Mouse (Mus musculus) granulocyte monocyte progenitor cell, adult 5-6 weeks (primary cell): Measurements from ENCODE around the gene Olfr130. TPM values are rescaled to one million over a fixed set of nuclear protein-coding genes. Genes with fewer than 3 reads are reported as not detected.

Experiments
- ATAC-seq: replicated peaks from 2 replicates; pipeline ENCODE4 v1.8.0; 2016; ENCODE audit warnings: mild to moderate bottlenecking, moderate TSS enrichment, inconsistent platforms; ENCODE audit not compliant: poor library complexity, severe bottlenecking
- total RNA-seq, 2 experiments: library from RNA; stranded (forward) in 1 of 2; stranded (reverse) in 1 of 2; fragments of 200-712, 200-1000 nt in 1 of 2; fragments of >200 nt in 1 of 2; fragmentation: Nextera tagmentation in 1 of 2; gene quantifications; 2 replicates each; pipeline ENCODE4 v1.2.3; 2014 to 2017

Olfr130 gene
- not detected in 2 replicates for total RNA-seq (2014; fragmentation: Nextera tagmentation)
- total RNA-seq (2017): not detected in 2 replicates

- no peak for ATAC-seq
Measured at GRCm38 (mm10) chr17:38063621-38064020, at the start of gene Olfr130. Gene Olfr130 (plus strand): TSS chr17:38063921.

GRCm38 (mm10) chr17:38016341-38016740, 47.4 kb upstream of the Olfr130 start:
- no peak for ATAC-seq

DNA sequence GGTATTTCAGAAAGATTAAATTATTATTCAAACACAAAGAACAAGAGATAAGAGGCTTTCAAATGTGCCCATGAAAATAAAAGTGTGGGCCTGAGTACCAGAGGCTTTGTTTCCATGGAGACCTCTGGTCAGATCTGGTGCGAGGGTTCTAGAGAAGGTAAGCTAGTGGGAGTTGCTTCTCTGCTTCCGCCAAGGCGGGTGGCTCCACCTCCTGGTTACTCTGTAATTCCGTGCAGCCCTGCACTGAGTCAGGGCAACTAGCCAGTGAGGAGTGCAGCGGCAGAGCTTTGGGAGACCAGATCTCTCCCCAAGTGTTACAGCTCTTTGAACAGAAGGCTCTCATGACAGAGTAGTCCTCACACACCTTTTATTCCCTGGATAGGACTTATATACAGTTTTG, 37.4 kb upstream of the Olfr130 start:
- no peak for ATAC-seq

- ATAC-seq: no peak
Measured at GRCm38 (mm10) chr17:38059979-38060378, 3.7 kb upstream of the Olfr130 start, which contains the start of gene Olfr129. Gene Olfr129 (minus strand): TSS chr17:38060079.

GRCm38 (mm10) chr17:38082364-38082763, 18.6 kb downstream of the Olfr130 start:
- ATAC-seq: no peak

DNA sequence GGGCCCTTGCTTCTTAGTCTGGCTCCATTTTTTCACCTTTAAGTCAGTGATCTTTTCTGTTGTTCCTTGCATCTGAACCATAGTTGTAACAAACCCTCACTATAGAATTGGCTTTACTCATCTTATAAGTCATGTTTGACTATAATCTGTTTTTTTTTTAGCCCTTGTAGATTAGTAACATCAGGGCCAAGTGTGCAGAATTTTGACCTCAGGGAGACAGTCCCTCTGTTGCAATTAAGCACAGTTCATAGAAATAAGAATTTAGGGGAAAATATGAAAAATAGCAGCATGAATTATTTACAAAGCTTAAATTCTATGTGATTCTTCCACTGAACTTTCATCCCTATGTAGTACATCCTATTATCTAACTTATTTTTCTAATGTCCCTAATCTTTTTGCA, 24.9 kb downstream of the Olfr130 start, which contains the start of gene Olfr131:
TSS of gene Olfr131 (minus strand) at position 101 of the 400 bp plus-strand sequence.
- no peak for ATAC-seq

Other genes with a start within 250 kb of the Olfr130 start
- not detected in 2 replicates for gene Olfr125, start 231.0 kb upstream of the Olfr130 start, total RNA-seq (2014; fragmentation: Nextera tagmentation)
- gene Olfr125, start 231.0 kb upstream of the Olfr130 start, total RNA-seq (2017): not detected in 2 replicates
- gene Olfr126, start 216.4 kb upstream of the Olfr130 start, total RNA-seq (2014; fragmentation: Nextera tagmentation): not detected in 2 replicates
- gene Olfr126, start 216.4 kb upstream of the Olfr130 start, total RNA-seq (2017): not detected in 2 replicates
- gene Olfr127, start 163.5 kb upstream of the Olfr130 start, total RNA-seq (2014; fragmentation: Nextera tagmentation): not detected in 2 replicates
- gene Olfr127, start 163.5 kb upstream of the Olfr130 start, total RNA-seq (2017): not detected in 2 replicates
- not detected in 2 replicates for gene Olfr128, start 143.4 kb upstream of the Olfr130 start, total RNA-seq (2014; fragmentation: Nextera tagmentation)
- gene Olfr128, start 143.4 kb upstream of the Olfr130 start, total RNA-seq (2017): not detected in 2 replicates
- gene Olfr761, start 110.8 kb upstream of the Olfr130 start, total RNA-seq (2014; fragmentation: Nextera tagmentation): not detected in 2 replicates
- gene Olfr761, start 110.8 kb upstream of the Olfr130 start, total RNA-seq (2017): not detected in 2 replicates
- not detected in 2 replicates for gene Olfr129, start 3.8 kb upstream of the Olfr130 start, total RNA-seq (2014; fragmentation: Nextera tagmentation)
- not detected in 2 replicates for gene Olfr129, start 3.8 kb upstream of the Olfr130 start, total RNA-seq (2017)
- gene Olfr131, start 24.8 kb downstream of the Olfr130 start, total RNA-seq (2014; fragmentation: Nextera tagmentation): not detected in 2 replicates
- gene Olfr131, start 24.8 kb downstream of the Olfr130 start, total RNA-seq (2017): not detected in 2 replicates
- not detected in 2 replicates for gene Olfr132, start 70.6 kb downstream of the Olfr130 start, total RNA-seq (2014; fragmentation: Nextera tagmentation)
- not detected in 2 replicates for gene Olfr132, start 70.6 kb downstream of the Olfr130 start, total RNA-seq (2017)
- gene Olfr133, start 81.4 kb downstream of the Olfr130 start, total RNA-seq (2014; fragmentation: Nextera tagmentation): not detected in 2 replicates
- not detected in 2 replicates for gene Olfr133, start 81.4 kb downstream of the Olfr130 start, total RNA-seq (2017)
- gene Olfr134, start 107.5 kb downstream of the Olfr130 start, total RNA-seq (2014; fragmentation: Nextera tagmentation): not detected in 2 replicates
- gene Olfr134, start 107.5 kb downstream of the Olfr130 start, total RNA-seq (2017): not detected in 2 replicates
- gene Olfr135, start 140.4 kb downstream of the Olfr130 start, total RNA-seq (2014; fragmentation: Nextera tagmentation): not detected in 2 replicates
- not detected in 2 replicates for gene Olfr135, start 140.4 kb downstream of the Olfr130 start, total RNA-seq (2017)
- not detected in 2 replicates for gene Olfr138, start 197.1 kb downstream of the Olfr130 start, total RNA-seq (2014; fragmentation: Nextera tagmentation)
- not detected in 2 replicates for gene Olfr138, start 197.1 kb downstream of the Olfr130 start, total RNA-seq (2017)
- gene Olfr137, start 243.6 kb downstream of the Olfr130 start, total RNA-seq (2014; fragmentation: Nextera tagmentation): not detected in 2 replicates
- gene Olfr137, start 243.6 kb downstream of the Olfr130 start, total RNA-seq (2017): not detected in 2 replicates